Mouse (Mus musculus): ENCODE results near the gene Gm21992. TPM values are rescaled to one million over a fixed set of nuclear protein-coding genes. Genes with fewer than 3 reads are reported as not detected.

Gm21992 gene
- total RNA-seq, 2 experiments from 2014 or later: 21.1 to 24.7 TPM

GRCm38 (mm10) chr19:4720112-4720511 is 91.3 kb downstream of the Gm21992 start:
- intact Hi-C loops (cut with DNase I): no loop called here
- DNase-seq: no peak

- DNase-seq: no peak
- intact Hi-C loops (cut with DNase I): no loop called here
These were observed 92.1 kb downstream of the Gm21992 start for GRCm38 (mm10) chr19:4719351-4719764.

- intact Hi-C loops (cut with DNase I): no loop called here
- DNase-seq: no peak
These were observed 92.7 kb downstream of the Gm21992 start for GRCm38 (mm10) chr19:4718716-4719115.

DNA sequence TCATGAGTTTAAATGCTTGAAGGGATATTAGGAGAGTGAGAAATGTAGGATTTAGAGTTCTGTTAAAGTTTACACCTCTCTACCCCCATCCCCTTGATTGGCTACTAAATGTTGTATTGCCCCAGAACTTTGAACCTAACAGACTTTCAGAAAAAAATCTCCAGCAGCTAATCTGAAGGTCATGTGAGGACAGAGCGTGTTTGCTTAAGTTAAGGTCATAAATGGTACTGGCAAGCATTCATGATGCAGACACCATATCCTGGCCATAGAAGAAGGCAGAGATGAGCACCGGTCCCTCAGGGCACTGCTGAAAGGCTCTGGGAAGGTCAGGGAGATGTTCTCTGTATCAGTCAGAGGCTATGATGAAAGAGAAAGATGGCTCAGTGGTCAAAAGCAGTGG is 94.1 kb downstream of the Gm21992 start:
- DNase-seq: no peak
- intact Hi-C loops (cut with DNase I): no loop called here

GRCm38 (mm10) chr19:4716756-4717155 is 94.7 kb downstream of the Gm21992 start:
- intact Hi-C loops (cut with DNase I): no loop called here

DNA sequence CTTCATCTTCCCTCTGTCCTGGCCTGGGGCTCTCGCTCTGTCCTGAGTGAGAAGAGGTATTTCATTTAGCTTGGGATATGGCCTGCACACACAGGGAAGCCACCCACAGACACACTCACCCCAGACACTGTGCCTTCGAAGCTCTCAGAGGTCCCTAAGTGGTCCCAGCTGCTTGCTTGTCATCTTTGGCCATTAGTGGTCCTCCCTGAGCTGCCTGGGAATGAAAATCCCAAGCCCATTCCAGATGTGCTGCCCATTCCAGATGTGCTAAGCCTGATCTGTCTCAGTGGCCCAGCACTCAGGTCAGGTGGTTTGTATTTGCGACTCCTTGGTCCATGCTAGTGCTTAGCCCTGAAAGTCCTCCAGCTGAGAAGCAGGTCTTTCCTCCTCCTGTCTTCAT is 97.5 kb downstream of the Gm21992 start:
- no peak for DNase-seq
- intact Hi-C loops (cut with DNase I): no loop called here

More at GRCm38 (mm10) chr19:4716756-4717155, 94.7 kb downstream of the Gm21992 start:
- no peak for DNase-seq

DNA sequence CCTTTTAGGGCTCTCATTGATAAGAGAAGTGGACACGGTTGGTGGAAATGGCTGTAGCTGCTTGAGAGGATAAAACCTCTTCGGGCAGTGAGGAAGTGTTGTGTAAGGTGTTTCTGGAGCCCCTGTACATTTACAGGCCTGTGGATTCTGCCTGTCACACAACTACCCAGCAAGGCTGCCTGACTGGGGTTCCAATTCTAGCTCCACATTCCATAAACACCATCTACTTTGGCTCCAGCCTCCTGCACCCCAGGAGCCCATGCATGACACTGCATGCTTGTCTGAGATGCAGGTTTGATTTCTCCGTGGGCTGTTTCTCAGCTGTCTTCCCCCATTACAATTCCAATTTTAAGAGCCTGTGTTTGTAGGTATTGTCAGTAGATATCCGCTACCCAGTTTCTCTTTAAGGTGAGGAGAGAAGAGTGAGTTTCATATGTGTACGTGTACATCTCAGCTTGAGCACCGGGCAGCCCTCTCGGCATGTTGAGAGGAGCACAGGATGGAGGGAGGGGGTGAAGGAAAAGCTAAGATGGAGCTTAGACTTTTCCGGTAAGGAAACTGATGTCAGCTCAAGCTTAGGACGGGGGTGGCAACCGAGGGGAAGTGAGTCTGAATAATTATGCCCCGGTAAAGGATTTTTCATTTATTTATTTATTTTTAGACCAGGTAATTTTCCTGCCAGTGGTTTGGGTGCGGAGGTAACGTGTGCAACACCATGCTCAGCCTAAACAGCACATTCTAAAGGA is 98.5 kb downstream of the Gm21992 start:
- DNase-seq: no peak
- intact Hi-C loops (cut with DNase I): no loop called here

DNA sequence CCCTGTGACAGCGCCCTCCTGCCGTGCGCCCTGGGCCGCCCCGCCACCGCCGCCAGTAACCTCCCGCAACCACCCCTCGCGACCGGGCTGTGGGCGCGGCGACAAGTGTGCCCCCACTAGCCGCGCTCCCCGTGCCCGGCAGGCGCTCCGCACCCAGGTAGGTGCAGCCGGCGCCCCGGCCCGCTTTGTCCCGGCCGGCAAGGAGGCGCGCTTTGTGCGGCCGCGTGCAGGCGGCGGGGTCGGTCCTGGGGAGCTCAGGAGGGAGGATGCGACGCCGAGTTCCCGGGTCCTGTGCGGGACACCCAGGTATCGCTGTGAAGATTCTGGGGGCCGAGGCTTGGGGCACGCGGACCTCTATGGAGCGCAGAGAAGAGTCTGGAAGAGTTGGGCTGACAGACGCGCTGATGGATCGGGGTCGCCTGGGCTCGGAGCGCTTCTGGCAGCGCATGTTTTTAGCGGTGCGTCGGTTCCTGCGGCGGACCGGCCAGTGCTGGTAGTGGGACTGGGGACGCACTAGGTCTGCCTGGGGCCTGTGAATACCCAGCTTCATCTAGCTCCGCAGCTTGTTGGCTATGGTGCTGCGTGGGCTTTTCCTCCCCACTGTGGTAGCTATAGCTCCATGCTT is 99.1 kb downstream of the Gm21992 start:
- peak in 1 of 2 experiments; percentile 13 for DNase-seq
- intact Hi-C loops (cut with DNase I): no loop called here

GRCm38 (mm10) chr19:4711601-4712155 is 99.7 kb downstream of the Gm21992 start:
- intact Hi-C loops (cut with DNase I): no loop called here
- DNase-seq: no peak

DNA sequence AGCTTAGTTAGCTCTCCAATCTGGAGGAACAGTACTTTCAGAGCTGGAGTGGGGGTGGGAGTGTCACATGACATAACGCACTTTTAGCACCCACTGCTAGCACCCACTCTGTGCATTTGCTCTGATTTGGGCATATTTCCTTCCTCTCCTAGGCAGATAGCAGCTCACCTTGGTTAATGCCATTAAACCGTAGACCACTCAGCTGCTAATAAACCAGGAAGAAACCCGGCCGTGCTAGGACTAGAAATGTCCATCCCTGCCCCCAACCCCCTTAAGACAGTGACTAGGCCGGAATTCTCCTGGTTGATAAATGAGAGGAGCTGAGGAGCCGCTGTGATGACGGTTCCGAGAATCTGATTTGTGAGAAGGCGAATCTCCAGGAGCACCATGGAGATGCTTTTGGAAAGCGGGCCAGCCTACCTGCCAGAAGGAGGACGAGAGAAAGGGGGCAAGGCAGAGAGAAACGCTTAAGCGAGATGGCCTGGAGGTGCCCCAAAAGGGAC is 100.3 kb downstream of the Gm21992 start, which contains the start of gene Sptbn2:
TSS of gene Sptbn2 (plus strand) at position 70 of the 503 bp plus-strand sequence.
- DNase-seq: no peak
- intact Hi-C loops (cut with DNase I): no loop called here

DNA sequence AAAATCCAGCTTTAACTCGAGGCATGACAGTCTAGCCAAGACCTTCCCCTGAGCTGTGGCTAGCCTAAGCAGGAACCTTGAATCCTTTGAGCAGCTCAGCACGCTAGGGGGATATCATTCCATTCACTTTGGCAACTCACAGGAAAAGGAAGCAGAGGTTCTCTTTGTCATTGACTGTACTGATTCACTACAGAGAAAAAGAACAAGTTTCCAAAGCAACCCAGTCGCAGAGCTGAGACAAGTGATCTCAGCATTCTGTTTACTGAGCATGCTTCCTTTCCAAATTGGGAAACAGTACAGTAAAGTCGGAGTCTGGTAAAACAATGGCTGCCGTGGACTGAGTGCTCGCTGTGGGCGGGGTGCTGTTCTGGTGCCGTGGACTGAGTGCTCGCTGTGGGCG is 102.6 kb downstream of the Gm21992 start:
- no peak for DNase-seq
- intact Hi-C loops (cut with DNase I): no loop called here

- no peak for DNase-seq
- intact Hi-C loops (cut with DNase I): no loop called here
These were observed 110.2 kb downstream of the Gm21992 start for GRCm38 (mm10) chr19:4701221-4701620.

- intact Hi-C loops (cut with DNase I): no loop called here
- DNase-seq: no peak
These were observed 110.8 kb downstream of the Gm21992 start for GRCm38 (mm10) chr19:4700656-4701055.

DNA sequence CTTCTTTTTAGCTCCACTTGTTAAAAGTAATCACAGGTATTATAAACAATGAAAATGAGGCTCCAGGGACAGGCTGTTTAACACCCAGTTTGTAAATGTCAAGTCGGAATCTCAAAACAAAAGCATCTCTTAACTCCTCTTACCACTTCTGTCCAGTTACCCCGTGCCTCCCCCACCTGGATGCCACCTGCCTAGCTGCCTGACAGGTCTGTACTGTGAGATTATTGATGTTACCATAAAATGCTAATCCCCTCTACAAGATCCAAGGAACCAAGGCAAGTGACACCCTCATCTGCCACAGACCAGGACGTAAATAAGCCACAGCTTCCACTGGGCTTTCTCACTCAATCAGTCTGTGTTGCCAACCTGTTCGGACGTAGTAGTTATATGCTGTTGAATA is 111.6 kb downstream of the Gm21992 start:
- DNase-seq: no peak
- intact Hi-C loops (cut with DNase I): no loop called here

- intact Hi-C loops (cut with DNase I): no loop called here
These were observed 112.6 kb downstream of the Gm21992 start for GRCm38 (mm10) chr19:4698856-4699255.

GRCm38 (mm10) chr19:4698205-4698677 is 113.2 kb downstream of the Gm21992 start, which contains the start of gene Gm960:
TSS of gene Gm960 (minus strand) at chr19:4698668.
- intact Hi-C loops (cut with DNase I): no loop called here

More at GRCm38 (mm10) chr19:4698856-4699255, 112.6 kb downstream of the Gm21992 start:
- no peak for DNase-seq

DNA sequence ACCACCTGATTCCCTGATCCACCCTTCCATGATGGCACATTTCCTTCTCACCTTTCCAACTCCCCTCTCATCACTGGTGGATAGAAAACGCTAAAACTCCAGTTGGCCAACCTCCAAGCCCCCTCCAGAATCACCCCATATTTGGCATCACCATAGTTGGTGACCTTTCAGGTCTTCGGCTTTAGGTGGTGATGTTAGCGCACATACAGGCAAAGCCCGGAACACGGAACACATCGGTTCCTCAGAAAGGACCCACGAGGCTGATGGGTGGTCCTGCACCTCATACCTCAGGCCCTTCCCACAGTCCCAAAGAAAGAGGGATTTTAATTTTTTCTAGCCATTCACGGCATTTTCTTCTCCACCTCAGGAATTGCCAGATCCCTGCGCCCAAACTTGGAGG is 113.7 kb downstream of the Gm21992 start:
- no peak for DNase-seq
- intact Hi-C loops (cut with DNase I): no loop called here

More at GRCm38 (mm10) chr19:4698205-4698677, 113.2 kb downstream of the Gm21992 start, which contains the start of gene Gm960:
- peak; percentile 79 to 81 for DNase-seq

- intact Hi-C loops (cut with DNase I): no loop called here
- no peak for DNase-seq
These were observed 114.3 kb downstream of the Gm21992 start for GRCm38 (mm10) chr19:4697121-4697520.

DNA sequence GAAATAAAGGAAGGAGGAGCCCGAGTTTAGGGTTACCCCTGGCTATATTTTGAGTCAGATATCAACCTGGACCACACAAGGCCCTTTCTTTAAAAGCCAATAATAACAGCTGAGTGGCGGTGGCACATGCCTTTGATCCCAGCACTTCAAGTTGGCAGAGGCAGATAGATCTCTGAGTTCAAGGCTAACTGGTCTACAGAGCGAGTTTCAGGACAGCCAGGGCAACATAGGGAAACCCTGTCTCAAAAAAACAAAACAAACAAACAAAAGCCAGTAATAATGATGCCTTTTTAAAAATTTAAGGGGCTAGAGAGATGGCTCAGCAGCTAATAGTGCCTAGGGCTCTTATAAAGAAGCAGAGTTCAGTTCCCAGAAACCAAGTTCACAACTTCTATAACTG is 117.1 kb downstream of the Gm21992 start:
- no peak for DNase-seq
- intact Hi-C loops (cut with DNase I): no loop called here
